Mouse (Mus musculus): ENCODE measurements at regions not wholly inside any gene's neighbourhood (a gene's known extent, or its start where the extent isn't known, plus 50 kb on each side); places are given as distances from the start of the nearest gene placed in this dataset.
A peak's percentile ranks its signal among the peaks of the same experiment; 100 is the strongest.

DNA sequence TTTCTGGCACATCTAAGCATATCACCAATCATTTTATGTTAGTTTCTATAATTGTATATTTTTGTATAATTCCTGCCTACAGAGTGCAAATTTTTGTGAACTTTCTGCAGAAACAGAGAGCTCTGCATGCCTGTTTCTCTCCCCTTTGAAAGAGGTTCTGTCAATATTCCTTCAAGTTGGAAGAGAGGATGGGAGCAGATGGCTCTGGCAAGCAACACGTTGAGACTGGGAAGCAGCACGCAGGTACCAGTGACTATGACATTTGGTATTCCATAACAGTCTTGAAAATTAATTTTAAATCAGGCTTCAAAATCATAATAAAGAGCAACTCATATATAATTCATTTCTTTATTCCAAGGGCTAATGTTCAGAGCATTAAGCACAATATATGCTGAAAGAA is 795.7 kb upstream of the Adgrl2 start:
- no peaks in the 10 kb centered on the region for H3K4me1 ChIP-seq (replicated peaks)
- H3K4me3 ChIP-seq, result no peak overlapping the region
- no peak overlapping the region for H3K27ac ChIP-seq
- H3K9me3 ChIP-seq, result no peaks in the 10 kb centered on the region
- DNase-seq (ENCODE audit: low spot score), result no peak
- no peaks in the 10 kb centered on the region for H3K27me3 ChIP-seq (ENCODE audit: insufficient read depth, poor library complexity, severe bottlenecking)
- no peaks in the 10 kb centered on the region for H3K36me3 ChIP-seq
- WGBS, result 87% methylated on average over 2 of the region's 2 CpGs

DNA sequence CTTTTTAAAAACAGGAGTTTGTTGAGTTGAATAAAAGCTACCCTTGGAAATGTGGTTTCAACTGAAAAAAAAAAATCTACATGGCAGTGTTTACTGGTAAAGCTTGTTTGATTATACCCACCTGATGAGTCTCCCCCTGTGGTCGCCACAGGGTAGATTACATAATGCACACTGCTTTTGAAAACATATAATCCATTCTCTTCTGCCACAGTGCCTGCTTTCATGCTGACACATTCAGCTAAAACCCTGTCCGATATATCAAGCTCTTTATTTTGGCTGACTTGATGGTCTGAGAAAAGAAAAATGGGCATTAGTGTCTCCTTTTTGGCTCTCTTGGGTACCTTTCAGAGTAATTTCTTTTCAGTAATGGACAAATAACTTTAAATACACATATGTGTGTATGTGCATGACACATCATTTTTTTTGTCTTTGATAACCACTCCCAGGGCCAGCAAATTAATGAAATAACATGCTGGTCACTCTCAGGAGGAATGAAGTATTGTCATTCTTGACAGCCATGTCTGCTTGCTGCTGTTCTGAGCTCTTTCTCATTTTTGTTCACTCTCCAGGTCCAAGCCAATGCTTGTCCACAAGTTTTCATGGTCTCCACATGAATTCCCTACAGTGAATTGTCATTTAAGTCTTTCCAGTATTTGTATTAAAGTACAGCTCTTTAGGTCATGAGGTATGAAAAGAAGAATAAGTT is 793.7 kb upstream of the Adgrl2 start:
- H3K4me3 ChIP-seq, result no peak overlapping the region
- H3K27ac ChIP-seq, result no peak overlapping the region
- H3K9me3 ChIP-seq, result no peaks in the 10 kb centered on the region
- H3K4me1 ChIP-seq (replicated peaks), result no peaks in the 10 kb centered on the region
- 63% methylated on average over 2 of the region's 2 CpGs for WGBS
- H3K36me3 ChIP-seq, result no peaks in the 10 kb centered on the region
- no peaks in the 10 kb centered on the region for H3K27me3 ChIP-seq (ENCODE audit: insufficient read depth, poor library complexity, severe bottlenecking)
- DNase-seq (ENCODE audit: low spot score), result no peak

DNA sequence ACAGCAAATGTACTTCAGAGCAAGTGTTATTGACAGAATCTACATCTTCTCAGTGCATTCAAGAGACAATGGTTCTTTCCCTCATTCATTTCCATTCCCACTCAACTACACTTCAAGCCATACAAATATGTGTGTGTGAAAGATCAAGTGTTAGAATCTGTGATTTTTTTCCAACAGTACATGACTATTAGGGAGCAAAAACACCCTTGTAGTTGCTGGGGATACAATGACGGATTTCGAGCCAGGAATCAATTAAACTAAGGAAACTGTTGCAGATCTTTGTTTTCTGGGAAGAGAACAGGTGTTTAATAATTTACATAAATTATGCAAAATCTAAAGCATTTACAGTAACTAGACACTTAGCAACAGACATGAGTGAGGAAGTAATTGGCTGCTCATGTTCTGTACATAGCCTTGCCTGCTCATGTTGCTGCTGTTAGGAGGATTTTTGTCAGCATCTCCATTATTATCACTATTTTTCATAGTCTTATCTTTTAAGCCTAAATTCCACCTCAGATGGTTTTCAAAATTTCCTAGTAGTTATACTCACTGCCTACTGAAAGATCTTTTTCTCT is 777.6 kb upstream of the Adgrl2 start:
- DNase-seq (ENCODE audit: low spot score), result no peak
- no peaks in the 10 kb centered on the region for H3K36me3 ChIP-seq
- no peaks in the 10 kb centered on the region for H3K27me3 ChIP-seq (ENCODE audit: insufficient read depth, poor library complexity, severe bottlenecking)
- no peaks in the 10 kb centered on the region for H3K4me1 ChIP-seq (replicated peaks)
- WGBS, result 92% methylated on average over 2 of the region's 2 CpGs
- no peak overlapping the region for H3K27ac ChIP-seq
- no peak overlapping the region for H3K4me3 ChIP-seq
- no peaks in the 10 kb centered on the region for H3K9me3 ChIP-seq

DNA sequence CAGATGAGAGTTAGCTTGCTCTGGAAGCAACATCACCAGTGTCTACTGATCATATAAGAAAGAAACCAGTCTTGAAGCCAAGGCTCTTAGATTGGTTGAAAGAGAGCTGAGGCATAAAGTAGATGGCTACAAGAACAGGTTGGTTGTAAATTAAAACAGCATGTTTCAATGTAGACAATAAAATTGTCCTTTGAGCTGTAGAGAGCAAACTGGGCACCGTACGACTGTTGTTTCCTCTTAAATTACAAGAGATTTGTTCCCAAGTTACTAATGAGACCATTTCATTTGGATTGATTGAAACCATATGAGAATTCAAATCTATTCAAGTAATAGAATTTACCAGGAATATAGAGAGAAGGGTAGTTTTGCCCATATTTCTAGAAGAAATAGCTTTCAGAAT is 770.9 kb upstream of the Adgrl2 start:
- no peaks in the 10 kb centered on the region for H3K9me3 ChIP-seq
- 91% methylated on average over 2 of the region's 2 CpGs for WGBS
- no peak overlapping the region for H3K27ac ChIP-seq
- no peaks in the 10 kb centered on the region for H3K27me3 ChIP-seq (ENCODE audit: insufficient read depth, poor library complexity, severe bottlenecking)
- DNase-seq (ENCODE audit: low spot score), result no peak
- no peak overlapping the region for H3K4me3 ChIP-seq
- H3K36me3 ChIP-seq, result no peaks in the 10 kb centered on the region
- H3K4me1 ChIP-seq (replicated peaks), result no peaks in the 10 kb centered on the region

DNA sequence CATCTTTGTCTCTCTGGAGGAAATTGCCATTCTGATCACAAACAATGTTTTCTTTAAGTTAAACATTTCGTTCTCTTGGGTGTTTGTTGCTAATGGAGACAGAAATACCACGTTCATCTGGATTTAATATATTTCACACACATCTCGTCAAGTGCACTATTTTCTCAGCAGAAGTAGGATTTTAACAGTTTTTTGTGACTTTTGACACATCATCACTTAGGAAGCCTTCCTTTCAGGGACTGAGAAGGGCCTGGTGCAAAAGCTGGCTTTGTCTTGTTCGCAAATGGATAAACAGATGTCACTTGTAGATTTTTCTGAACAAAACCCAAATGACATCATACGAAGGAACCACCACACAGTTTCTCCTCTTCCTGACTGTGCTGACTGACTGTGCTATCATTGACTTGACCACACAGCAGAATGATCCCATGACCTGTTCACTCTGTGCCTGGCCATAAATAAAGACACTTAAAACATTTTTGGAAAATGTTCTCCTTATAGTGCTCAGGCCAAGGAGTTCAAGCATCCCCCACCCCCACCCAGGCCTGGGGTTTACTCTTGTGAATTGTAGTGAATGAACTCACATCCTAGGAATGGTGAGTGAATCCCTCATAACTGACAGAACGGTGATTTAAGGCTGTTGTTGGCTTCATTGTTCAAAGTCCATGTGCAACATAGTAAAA is 767.7 kb upstream of the Adgrl2 start:
- H3K27ac ChIP-seq, result no peak overlapping the region
- no peaks in the 10 kb centered on the region for H3K4me1 ChIP-seq (replicated peaks)
- no peak overlapping the region for H3K4me3 ChIP-seq
- H3K27me3 ChIP-seq (ENCODE audit: insufficient read depth, poor library complexity, severe bottlenecking), result no peaks in the 10 kb centered on the region
- no peaks in the 10 kb centered on the region for H3K9me3 ChIP-seq
- no peaks in the 10 kb centered on the region for H3K36me3 ChIP-seq
- DNase-seq (ENCODE audit: low spot score), result no peak
- 74% methylated on average over 6 of the region's 6 CpGs for WGBS

DNA sequence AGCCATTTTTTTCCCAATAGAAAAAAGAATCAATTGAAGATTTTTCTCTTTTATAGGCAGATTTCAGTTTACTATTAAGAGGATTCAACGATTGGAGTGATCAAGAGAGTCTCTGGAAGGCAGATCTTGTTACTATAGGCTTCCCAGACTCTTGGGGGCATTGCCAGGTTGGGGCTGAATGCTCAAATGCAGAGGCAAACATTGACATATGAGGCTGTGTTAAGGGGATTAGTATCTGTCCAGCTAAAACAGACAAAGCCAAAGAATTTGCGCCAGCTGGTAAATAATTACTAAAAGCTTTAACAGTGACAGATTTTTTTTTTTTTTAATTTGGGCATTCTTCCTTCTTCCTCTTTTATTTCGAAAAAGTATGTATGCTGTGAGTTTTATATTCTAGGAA is 745.7 kb upstream of the Adgrl2 start:
- no peaks in the 10 kb centered on the region for H3K4me1 ChIP-seq (replicated peaks)
- WGBS, result 78% methylated on average over 3 of the region's 3 CpGs
- DNase-seq (ENCODE audit: low spot score), result no peak
- H3K27me3 ChIP-seq (ENCODE audit: insufficient read depth, poor library complexity, severe bottlenecking), result no peaks in the 10 kb centered on the region
- H3K9me3 ChIP-seq, result no peaks in the 10 kb centered on the region
- no peak overlapping the region for H3K4me3 ChIP-seq
- H3K36me3 ChIP-seq, result no peaks in the 10 kb centered on the region
- H3K27ac ChIP-seq, result no peak overlapping the region

DNA sequence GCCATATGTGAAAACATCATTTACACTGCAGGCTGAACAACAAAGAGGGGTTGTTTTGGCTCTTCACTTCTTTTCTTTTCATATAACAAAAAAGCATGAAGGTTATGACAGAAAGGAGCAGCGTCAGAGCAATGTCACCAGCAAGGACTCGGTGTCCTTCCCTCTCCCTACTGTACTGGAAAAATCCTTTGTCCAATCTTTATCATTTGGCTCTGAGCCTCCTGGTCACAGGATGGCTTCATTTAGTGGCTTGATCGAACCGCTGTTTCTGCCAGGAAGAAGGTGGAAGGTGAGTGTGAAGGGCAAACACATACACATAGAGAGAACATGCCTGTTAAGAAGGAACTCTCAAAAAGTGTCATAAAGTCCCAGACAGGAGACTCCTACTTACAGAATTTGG is 735.9 kb upstream of the Adgrl2 start:
- no peaks in the 10 kb centered on the region for H3K27me3 ChIP-seq (ENCODE audit: insufficient read depth, poor library complexity, severe bottlenecking)
- WGBS, result 86% methylated on average over 4 of the region's 4 CpGs

DNA sequence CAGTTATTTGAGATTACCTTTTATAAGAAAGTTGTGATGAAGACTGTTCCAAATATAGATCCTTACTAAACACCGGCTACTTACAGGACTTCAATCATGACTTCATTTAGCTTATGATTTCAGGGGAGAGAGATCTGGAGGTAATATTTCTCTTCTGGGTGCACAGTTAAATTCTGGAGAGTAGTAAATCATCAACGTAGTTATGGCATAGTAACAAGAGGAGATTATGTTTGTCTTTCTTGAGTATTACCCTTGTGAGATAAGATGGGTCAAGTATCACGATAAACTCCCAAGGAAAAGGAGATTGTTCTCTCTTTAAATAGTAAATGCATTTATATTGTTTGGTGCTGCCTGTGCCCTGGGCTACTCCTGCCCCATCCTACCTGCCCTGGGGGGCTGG is 734.5 kb upstream of the Adgrl2 start:
- H3K27ac ChIP-seq, result no peak overlapping the region
- no peak overlapping the region for H3K4me3 ChIP-seq
- no peaks in the 10 kb centered on the region for H3K27me3 ChIP-seq (ENCODE audit: insufficient read depth, poor library complexity, severe bottlenecking)
- no peak for DNase-seq (ENCODE audit: low spot score)
- WGBS, result 93% methylated on average over 3 of the region's 3 CpGs
- no peaks in the 10 kb centered on the region for H3K4me1 ChIP-seq (replicated peaks)
- no peaks in the 10 kb centered on the region for H3K9me3 ChIP-seq
- no peaks in the 10 kb centered on the region for H3K36me3 ChIP-seq

More for the DNA sequence above, 735.9 kb upstream of the Adgrl2 start:
- no peak for DNase-seq (ENCODE audit: low spot score)
- H3K4me3 ChIP-seq, result no peak overlapping the region
- no peaks in the 10 kb centered on the region for H3K4me1 ChIP-seq (replicated peaks)
- H3K9me3 ChIP-seq, result no peaks in the 10 kb centered on the region
- no peak overlapping the region for H3K27ac ChIP-seq
- H3K36me3 ChIP-seq, result no peaks in the 10 kb centered on the region

DNA sequence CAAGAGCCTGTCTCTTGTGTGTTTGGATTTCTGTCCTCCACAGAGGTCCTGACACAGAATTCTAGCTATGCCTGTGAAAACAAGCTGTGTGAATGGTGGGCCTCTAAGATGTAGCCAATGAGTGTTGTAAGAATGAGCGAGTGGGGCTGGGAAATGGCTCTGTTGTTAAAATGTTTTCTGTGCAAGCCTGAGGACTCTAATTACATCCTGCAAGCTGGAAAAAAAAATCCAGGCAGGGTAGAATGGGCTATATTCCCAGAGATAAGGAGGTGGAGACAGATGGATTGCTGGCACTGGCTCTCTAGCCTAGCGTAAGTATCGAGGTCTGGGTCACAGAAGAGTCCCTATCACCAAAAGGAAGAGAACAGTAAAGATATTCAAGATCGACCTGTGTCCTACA is 731.5 kb upstream of the Adgrl2 start:
- Histone ChIP-seq H3K27ac (no peak overlapping the region), H3K27me3 (ENCODE audit: insufficient read depth, poor library complexity, severe bottlenecking) (no peaks in the 10 kb centered on the region), H3K4me1 (replicated peaks) (no peaks in the 10 kb centered on the region), H3K4me3 (no peak overlapping the region), H3K36me3 (no peaks in the 10 kb centered on the region), H3K9me3 (no peaks in the 10 kb centered on the region)
- DNase-seq (ENCODE audit: low spot score), result no peak
- WGBS, result 79% methylated on average over 4 of the region's 4 CpGs

DNA sequence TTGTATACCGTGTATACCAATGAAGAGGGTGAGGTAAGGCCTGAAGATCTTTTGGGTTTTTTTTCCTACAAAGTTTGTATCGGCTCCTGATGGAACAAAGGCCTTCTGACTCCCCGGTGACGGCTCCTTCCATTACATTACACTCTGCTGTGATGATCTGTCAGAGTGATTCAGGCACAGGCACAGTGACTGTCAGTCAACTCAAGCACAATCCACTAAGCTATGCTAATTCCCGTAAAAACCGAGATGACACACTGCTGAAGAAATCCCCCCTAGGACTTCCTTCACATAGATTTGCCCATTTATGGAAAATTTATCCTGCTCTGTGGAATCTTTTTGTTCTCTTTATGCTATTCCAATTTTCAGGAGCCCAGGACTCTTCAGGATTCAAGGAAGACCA is 730.0 kb upstream of the Adgrl2 start:
- DNase-seq (ENCODE audit: low spot score), result peak; percentile 8
- Histone ChIP-seq H3K9me3 (no peaks in the 10 kb centered on the region), H3K27me3 (ENCODE audit: insufficient read depth, poor library complexity, severe bottlenecking) (no peaks in the 10 kb centered on the region), H3K4me3 (no peak overlapping the region), H3K36me3 (no peaks in the 10 kb centered on the region), H3K4me1 (replicated peaks) (no peaks in the 10 kb centered on the region), H3K27ac (no peak overlapping the region)
- 50% methylated on average over 6 of the region's 6 CpGs for WGBS

DNA sequence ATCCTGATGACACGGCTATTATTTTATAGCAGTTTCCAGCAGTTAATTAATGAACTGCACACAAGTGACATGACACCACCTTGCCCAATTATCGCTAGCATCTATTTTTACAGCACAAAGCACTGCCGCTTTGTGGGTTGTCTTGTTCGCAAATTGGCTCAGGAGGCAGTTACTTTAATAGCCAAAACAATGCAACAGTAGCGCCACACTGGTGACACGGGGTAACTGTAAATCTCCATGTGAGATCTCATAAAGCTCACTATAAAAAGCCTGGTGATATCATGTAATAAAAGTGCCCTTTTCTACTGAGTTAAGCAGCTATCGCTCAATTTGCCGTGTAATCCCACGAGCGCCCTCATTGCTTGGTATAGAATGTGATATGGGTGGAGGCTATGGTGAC is 715.4 kb upstream of the Adgrl2 start:
- WGBS, result 94% methylated on average over 10 of the region's 10 CpGs
- H3K4me1 ChIP-seq (replicated peaks), result no peaks in the 10 kb centered on the region
- no peaks in the 10 kb centered on the region for H3K27me3 ChIP-seq (ENCODE audit: insufficient read depth, poor library complexity, severe bottlenecking)
- DNase-seq (ENCODE audit: low spot score), result no peak
- H3K4me3 ChIP-seq, result no peak overlapping the region
- no peaks in the 10 kb centered on the region for H3K36me3 ChIP-seq
- no peak overlapping the region for H3K27ac ChIP-seq
- no peaks in the 10 kb centered on the region for H3K9me3 ChIP-seq

DNA sequence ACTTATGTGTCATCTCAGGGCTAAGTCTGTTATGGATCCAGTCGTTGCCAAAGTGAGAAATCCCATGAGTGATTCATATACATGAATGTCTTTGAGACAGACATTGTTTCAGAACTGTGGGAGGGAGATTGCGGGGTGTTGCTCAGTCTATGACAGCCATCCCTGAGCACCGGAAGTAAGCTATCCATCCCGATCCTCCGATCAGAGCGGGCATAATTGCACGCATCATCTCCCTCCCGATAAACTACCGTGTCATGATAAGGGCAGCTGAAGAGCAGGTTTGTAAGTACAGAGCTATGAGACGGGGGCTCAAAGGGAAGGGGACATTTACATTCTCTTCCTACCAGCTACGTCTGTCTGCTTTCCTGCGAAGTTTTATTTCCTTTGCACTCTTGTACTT is 715.0 kb upstream of the Adgrl2 start:
- Histone ChIP-seq H3K4me1 (replicated peaks) (no peaks in the 10 kb centered on the region), H3K4me3 (no peak overlapping the region), H3K36me3 (no peaks in the 10 kb centered on the region), H3K27ac (no peak overlapping the region), H3K9me3 (no peaks in the 10 kb centered on the region), H3K27me3 (ENCODE audit: insufficient read depth, poor library complexity, severe bottlenecking) (no peaks in the 10 kb centered on the region)
- DNase-seq (ENCODE audit: low spot score), result no peak
- WGBS, result 90% methylated on average over 12 of the region's 12 CpGs

DNA sequence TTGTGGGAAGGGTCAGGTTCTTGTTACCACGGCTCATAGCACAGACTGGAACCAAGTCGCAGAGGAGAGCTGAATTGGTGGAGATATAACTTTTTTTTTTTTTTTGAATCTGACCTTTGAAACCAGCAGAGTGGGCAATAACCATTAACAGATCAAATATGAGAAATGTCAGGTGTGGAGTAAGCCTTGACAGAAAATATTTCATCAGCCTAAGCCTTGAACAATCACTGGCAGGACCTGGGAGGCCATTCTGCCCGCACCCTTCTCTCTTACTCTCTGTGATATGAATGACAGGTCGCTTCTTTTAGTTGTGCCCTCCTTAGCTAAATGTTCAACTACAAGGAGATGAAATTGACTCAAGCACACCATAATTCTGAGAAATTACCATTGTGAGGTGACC is 714.1 kb upstream of the Adgrl2 start:
- Histone ChIP-seq H3K4me3 (no peak overlapping the region), H3K27me3 (ENCODE audit: insufficient read depth, poor library complexity, severe bottlenecking) (no peaks in the 10 kb centered on the region), H3K36me3 (no peaks in the 10 kb centered on the region), H3K27ac (no peak overlapping the region), H3K4me1 (replicated peaks) (no peaks in the 10 kb centered on the region), H3K9me3 (no peaks in the 10 kb centered on the region)
- WGBS, result 92% methylated on average over 4 of the region's 4 CpGs
- DNase-seq (ENCODE audit: low spot score), result no peak
